ENCODE assay signal across 16 mouse cellular contexts in genomic region chr2:24608765-24609138, GRCm38 (mm10).
DNase-seq lines count a peak whose midpoint lies in the region; ATAC-seq and TF ChIP-seq lines count a peak whose summit lies in the region.
"Had no signal": no experiment of that assay in that cellular context is flagged by ENCODE, and none has a peak within 500 bp of the region (broad histone marks: within the 10 kb centered on the region; RNA-seq: fewer than 3 reads in every experiment).

No protein-coding gene starts in this region.

- no peaks in the 10 kb centered on the region for H3K36me3 ChIP-seq in forebrain, embryonic 10.5 days (replicated peaks)
- peaks cover 2% of the 10 kb centered on the region; the same call in 1 of the 2 replicates for H3K36me3 ChIP-seq in forebrain, embryonic 16.5 days (ENCODE audit: control insufficient read depth, insufficient read depth)
- no peaks in the 10 kb centered on the region for H3K36me3 ChIP-seq in limb, embryonic 11.5 days (ENCODE audit: control insufficient read depth, insufficient read depth, low read length)
- H3K36me3 ChIP-seq in limb, embryonic 10.5 days: no peaks in the 10 kb centered on the region
- no peaks in the 10 kb centered on the region for H3K36me3 ChIP-seq in E14TG2a.4 (ENCODE audit: insufficient read depth, low read length)
- H3K36me3 ChIP-seq in embryonic facial prominence, embryonic 14.5 days (ENCODE audit: control insufficient read depth, insufficient read depth, low read length): no peaks in the 10 kb centered on the region
- H3K36me3 ChIP-seq: liver, embryonic 13.5 days had no signal

- WGBS in forebrain, embryonic 10.5 days: 38% methylated on average over 7 of the region's 7 CpGs
- WGBS in forebrain, embryonic 16.5 days: 43% methylated on average over 7 of the region's 7 CpGs
- 35% methylated on average over 7 of the region's 7 CpGs for WGBS in limb, embryonic 11.5 days
- WGBS in limb, embryonic 10.5 days: 34% methylated on average over 7 of the region's 7 CpGs
- 28% methylated on average over 7 of the region's 7 CpGs for WGBS in embryonic facial prominence, embryonic 14.5 days

- no peaks in the 10 kb centered on the region for H3K9me3 ChIP-seq in forebrain, embryonic 10.5 days
- no peaks in the 10 kb centered on the region for H3K9me3 ChIP-seq in forebrain, embryonic 16.5 days (ENCODE audit: control insufficient read depth, low read length)
- H3K9me3 ChIP-seq in limb, embryonic 11.5 days (ENCODE audit: control insufficient read depth, low read length): no peaks in the 10 kb centered on the region
- H3K9me3 ChIP-seq in limb, embryonic 10.5 days (replicated peaks): no peaks in the 10 kb centered on the region
- no peaks in the 10 kb centered on the region for H3K9me3 ChIP-seq in E14TG2a.4 (ENCODE audit: low read length)
- no peaks in the 10 kb centered on the region for H3K9me3 ChIP-seq in embryonic facial prominence, embryonic 14.5 days (ENCODE audit: control insufficient read depth, low read length)
- H3K9me3 ChIP-seq: liver, embryonic 13.5 days had no signal

- H3K27me3 ChIP-seq in forebrain, embryonic 10.5 days (ENCODE audit: poor library complexity, severe bottlenecking): peaks cover 31% of the 10 kb centered on the region
- H3K27me3 ChIP-seq in forebrain, embryonic 16.5 days (replicated peaks; ENCODE audit: control insufficient read depth, insufficient read depth, low read length): no peaks in the 10 kb centered on the region
- 0 out of 2 replicates have a peak, but pooled peaks cover 3% of the 10 kb centered on the region for H3K27me3 ChIP-seq in limb, embryonic 11.5 days (ENCODE audit: control insufficient read depth, insufficient read depth, low read length)
- peaks cover 26% of the 10 kb centered on the region for H3K27me3 ChIP-seq in limb, embryonic 10.5 days (ENCODE audit: low read depth, poor library complexity, severe bottlenecking)
- peaks cover 39% of the 10 kb centered on the region for H3K27me3 ChIP-seq in E14TG2a.4 (ENCODE audit: insufficient read depth, low read length)
- 0 out of 2 replicates have a peak, but pooled peaks cover 3% of the 10 kb centered on the region for H3K27me3 ChIP-seq in embryonic facial prominence, embryonic 14.5 days (replicated peaks; ENCODE audit: control insufficient read depth, insufficient read depth, low read length)

- ATAC-seq in forebrain, embryonic 16.5 days: no peak
- ATAC-seq in limb, embryonic 11.5 days (ENCODE audit: insufficient number of reproducible peaks, low FRiP score, low TSS enrichment, low read depth): no peak
- peak; percentile 67 for ATAC-seq in embryonic facial prominence, embryonic 14.5 days (ENCODE audit: low read depth)
- ATAC-seq: Patski had no signal

- no peak for TF ChIP-seq CTCF in E14TG2a.4 (conservative IDR thresholded peaks at IDR 0.05; ENCODE audit: low read length)

- no peak overlapping the region for H3K4me3 ChIP-seq in forebrain, embryonic 10.5 days
- H3K4me3 ChIP-seq in forebrain, embryonic 16.5 days (replicated peaks; ENCODE audit: low read length): no peak overlapping the region
- no peak overlapping the region for H3K4me3 ChIP-seq in limb, embryonic 11.5 days (ENCODE audit: low read depth, low read length)
- no peak overlapping the region for H3K4me3 ChIP-seq in limb, embryonic 10.5 days
- H3K4me3 ChIP-seq in E14TG2a.4 (replicated peaks; ENCODE audit: low read length): 0 out of 2 replicates have a peak overlapping the region, but pooled peaks have one; percentile 20
- no peak overlapping the region for H3K4me3 ChIP-seq in embryonic facial prominence, embryonic 14.5 days (ENCODE audit: low read depth, low read length)
- H3K4me3 ChIP-seq: liver, embryonic 13.5 days had no signal

- DNase-seq in forebrain, embryonic 10.5 days (ENCODE audit: extremely low spot score, low spot score): no peak
- peak; percentile 21 for DNase-seq in limb, embryonic 11.5 days (ENCODE audit: low spot score)
- no peak for DNase-seq in limb, embryonic 10.5 days (ENCODE audit: low spot score)
- DNase-seq in embryonic facial prominence, embryonic 14.5 days (ENCODE audit: low spot score): peak; percentile 73
- DNase-seq in MN1 (ENCODE audit: low spot score): no peak
- DNase-seq in gastrocnemius, postnatal 10 days: no peak
- DNase-seq: adrenal gland, postnatal 25 days; cerebellum, adult 9-10 months; gastrocnemius, postnatal 36 days; heart, postnatal 10 days; kidney, postnatal 14 days; liver, embryonic 13.5 days; spleen, adult 18-20 months had no signal

- H3K4me1 ChIP-seq in forebrain, embryonic 10.5 days: peaks cover 20% of the 10 kb centered on the region
- H3K4me1 ChIP-seq in forebrain, embryonic 16.5 days (replicated peaks; ENCODE audit: control insufficient read depth, insufficient read depth, low read length): 0 out of 2 replicates have a peak, but pooled peaks cover 2% of the 10 kb centered on the region
- no peaks in the 10 kb centered on the region for H3K4me1 ChIP-seq in limb, embryonic 11.5 days (ENCODE audit: control insufficient read depth, insufficient read depth, low read length)
- 0 out of 2 replicates have a peak, but pooled peaks cover 9% of the 10 kb centered on the region for H3K4me1 ChIP-seq in limb, embryonic 10.5 days
- H3K4me1 ChIP-seq in E14TG2a.4 (replicated peaks; ENCODE audit: low read depth, low read length): peaks cover 30% of the 10 kb centered on the region
- no peaks in the 10 kb centered on the region for H3K4me1 ChIP-seq in embryonic facial prominence, embryonic 14.5 days (ENCODE audit: control insufficient read depth, insufficient read depth, low read length)
- H3K4me1 ChIP-seq: liver, embryonic 13.5 days had no signal

- H3K27ac ChIP-seq in forebrain, embryonic 10.5 days: 0 out of 2 replicates have a peak overlapping the region, but pooled peaks have one; percentile 20
- H3K27ac ChIP-seq in forebrain, embryonic 16.5 days (ENCODE audit: low read length): no peak overlapping the region
- H3K27ac ChIP-seq in limb, embryonic 11.5 days (replicated peaks; ENCODE audit: low read depth, low read length): no peak overlapping the region
- no peak overlapping the region for H3K27ac ChIP-seq in limb, embryonic 10.5 days
- peak overlapping the region; percentile 42; the same call in 1 of the 2 replicates for H3K27ac ChIP-seq in embryonic facial prominence, embryonic 14.5 days (replicated peaks; ENCODE audit: low read depth, low read length)
- H3K27ac ChIP-seq: liver, embryonic 13.5 days had no signal

- H3K9ac ChIP-seq in forebrain, embryonic 16.5 days (replicated peaks; ENCODE audit: low read depth, low read length): no peak overlapping the region
- H3K9ac ChIP-seq in limb, embryonic 11.5 days (ENCODE audit: low read length): no peak overlapping the region
- no peak overlapping the region for H3K9ac ChIP-seq in embryonic facial prominence, embryonic 14.5 days (ENCODE audit: low read depth, low read length)
- H3K9ac ChIP-seq: liver, embryonic 13.5 days had no signal

- no peak overlapping the region for H3K4me2 ChIP-seq in forebrain, embryonic 16.5 days (ENCODE audit: low read length)
- H3K4me2 ChIP-seq in limb, embryonic 11.5 days (ENCODE audit: low read depth, severe bottlenecking): no peak overlapping the region
- no peak overlapping the region for H3K4me2 ChIP-seq in embryonic facial prominence, embryonic 14.5 days (ENCODE audit: low read depth, low read length)
- H3K4me2 ChIP-seq: liver, embryonic 13.5 days had no signal

Comparison
In these comparisons a context has a peak if more than half of its experiments do, and no peak if none do; other contexts are left out.
1. DNase-seq: peak in limb, embryonic 11.5 days (single experiment) and embryonic facial prominence, embryonic 14.5 days (single experiment); none in forebrain, embryonic 10.5 days (single experiment), limb, embryonic 10.5 days (single experiment), MN1 (single experiment) and gastrocnemius, postnatal 10 days (single experiment).
2. H3K27ac ChIP-seq: peak in forebrain, embryonic 10.5 days (single experiment) and embryonic facial prominence, embryonic 14.5 days (single experiment); none in forebrain, embryonic 16.5 days (single experiment), limb, embryonic 11.5 days (single experiment) and limb, embryonic 10.5 days (single experiment).